Mouse (Mus musculus) embryonic facial prominence, embryonic 15.5 days (tissue): Measurements from ENCODE around the gene Rnase13. TPM values are rescaled to one million over a fixed set of nuclear protein-coding genes. Genes with fewer than 3 reads are reported as not detected.
A peak's percentile ranks its signal among the peaks of the same experiment; 100 is the strongest.
"Not testable (repeated sequence)": the region's sequence is repeated elsewhere in the genome, so short reads cannot be mapped to it uniquely, and the experiment has no call there.

Experiments
- ATAC-seq: fragments of 200-750 bp; cut with Nextera tagmentation; 2 replicates; pipeline ENCODE4 v1.8.0; 2017; ENCODE audit warnings: low read depth, moderate TSS enrichment; ENCODE audit not compliant: insufficient number of reproducible peaks, low FRiP score, low TSS enrichment
- H3K27ac ChIP-seq: fragments of 300-500 bp; sonication (generic); replicated peaks from 2 replicates; pipeline ENCODE4 v1.5.1; 2015; ENCODE audit warnings: mild to moderate bottlenecking, inconsistent platforms
- H3K27me3 ChIP-seq: fragments of 300-500 bp; sonication (generic); 2 replicates; pipeline ENCODE4 v1.6.1; 2015; ENCODE audit warnings: inconsistent platforms
- H3K36me3 ChIP-seq: fragments of 300-500 bp; sonication (generic); 2 replicates; pipeline ENCODE4 v1.6.1; 2015; ENCODE audit warnings: mild to moderate bottlenecking, inconsistent platforms
- H3K4me1 ChIP-seq: fragments of 300-500 bp; sonication (generic); 2 replicates; pipeline ENCODE4 v1.6.1; 2015; ENCODE audit warnings: inconsistent platforms
- H3K4me2 ChIP-seq: fragments of 300-500 bp; sonication (generic); replicated peaks from 2 replicates; pipeline ENCODE4 v1.6.1; 2015; ENCODE audit warnings: mild to moderate bottlenecking, inconsistent platforms
- H3K4me3 ChIP-seq: fragments of 300-500 bp; sonication (generic); replicated peaks from 2 replicates; pipeline ENCODE4 v1.5.1; 2015; ENCODE audit warnings: mild to moderate bottlenecking, inconsistent platforms
- H3K9ac ChIP-seq: fragments of 300-500 bp; sonication (generic); 2 replicates; pipeline ENCODE4 v1.6.1; 2015; ENCODE audit warnings: inconsistent platforms
- H3K9me3 ChIP-seq: fragments of 300-500 bp; sonication (generic); replicated peaks from 2 replicates; pipeline ENCODE4 v1.6.1; 2016; ENCODE audit warnings: inconsistent platforms
- WGBS: fragments of 180-500 bp; shearing (Covaris S2); methylation state at CpG from one replicate; pipeline ENCODE4 v1.1.7; 2015; 5-methylcytosine and 5-hydroxymethylcytosine counted together
- polyA plus RNA-seq: library from polyadenylated mRNA; unstranded; fragments of >200 nt; fragmentation: Nextera tagmentation; extraction: Ambion mirVana; gene quantifications from 2 replicates; pipeline ENCODE4 v1.2.1, GENCODE M21; 2015

Rnase13 gene
- polyA plus RNA-seq, 1 experiment from 2014 or later, result not detected

- no peak for ATAC-seq
- H3K9ac ChIP-seq, result no peak overlapping the region
- H3K36me3 ChIP-seq, result no peaks in the 10 kb centered on the region
- H3K27ac ChIP-seq, result no peak overlapping the region
- H3K4me3 ChIP-seq, result no peak overlapping the region
- H3K9me3 ChIP-seq, result no peaks in the 10 kb centered on the region
- 71% methylated on average over 8 of the region's 8 CpGs for WGBS
- 0 out of 2 replicates have a peak, but pooled peaks cover 3% of the 10 kb centered on the region for H3K4me1 ChIP-seq
- H3K4me2 ChIP-seq, result no peak overlapping the region
- H3K27me3 ChIP-seq, result no peaks in the 10 kb centered on the region
Observed at GRCm38 (mm10) chr14:51929309-51929943, 6.9 kb upstream of the Rnase13 start.

- H3K36me3 ChIP-seq, H3K27ac ChIP-seq, H3K4me3 ChIP-seq, H3K9me3 ChIP-seq, H3K9ac ChIP-seq, H3K4me2 ChIP-seq, ATAC-seq, H3K27me3 ChIP-seq: not testable (repeated sequence)
- WGBS, result 90% methylated on average over 11 of the region's 11 CpGs
- peaks cover 20% of the 10 kb centered on the region for H3K4me1 ChIP-seq
Observed at GRCm38 (mm10) chr14:51926930-51927329, 4.4 kb upstream of the Rnase13 start.

DNA sequence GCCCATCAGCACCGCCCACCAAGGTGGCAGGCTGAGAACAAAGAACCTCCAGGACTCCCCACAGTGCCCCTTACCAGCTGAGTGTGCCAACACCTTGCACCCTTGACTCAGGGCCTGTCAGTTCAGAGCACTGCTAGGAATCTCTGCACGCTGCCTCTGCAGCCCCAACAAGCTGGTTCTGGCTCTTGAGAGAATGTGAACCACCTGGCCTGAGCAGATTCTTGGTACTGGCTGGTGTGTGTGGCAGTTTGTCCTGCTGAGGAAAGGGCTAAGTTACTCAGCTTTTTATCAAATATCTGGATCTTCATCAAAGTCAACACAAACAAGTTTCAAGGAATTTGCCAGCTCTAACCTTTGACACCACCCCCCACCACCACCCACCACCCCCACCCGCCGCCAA, 919 bp upstream of the Rnase13 start:
- no peak for ATAC-seq
- 57% methylated on average over 4 of the region's 4 CpGs for WGBS
- no peak overlapping the region for H3K4me3 ChIP-seq

GRCm38 (mm10) chr14:51922910-51923309, 337 bp upstream of the Rnase13 start:
- H3K9me3 ChIP-seq, result no peaks in the 10 kb centered on the region
- WGBS, result 79% methylated on average over 2 of the region's 2 CpGs
- no peak overlapping the region; the same call in 1 of the 2 replicates for H3K27ac ChIP-seq
- no peak for ATAC-seq
- no peak overlapping the region for H3K4me2 ChIP-seq
- no peak overlapping the region for H3K9ac ChIP-seq
- H3K4me3 ChIP-seq, result no peak overlapping the region
- H3K36me3 ChIP-seq, result no peaks in the 10 kb centered on the region
- no peaks in the 10 kb centered on the region for H3K27me3 ChIP-seq
- peaks cover 24% of the 10 kb centered on the region for H3K4me1 ChIP-seq

More for the DNA sequence above, 919 bp upstream of the Rnase13 start:
- no peaks in the 10 kb centered on the region for H3K36me3 ChIP-seq
- peaks cover 24% of the 10 kb centered on the region for H3K4me1 ChIP-seq
- no peaks in the 10 kb centered on the region for H3K9me3 ChIP-seq
- no peak overlapping the region for H3K4me2 ChIP-seq
- H3K9ac ChIP-seq, result no peak overlapping the region
- H3K27me3 ChIP-seq, result no peaks in the 10 kb centered on the region
- H3K27ac ChIP-seq, result no peak overlapping the region

DNA sequence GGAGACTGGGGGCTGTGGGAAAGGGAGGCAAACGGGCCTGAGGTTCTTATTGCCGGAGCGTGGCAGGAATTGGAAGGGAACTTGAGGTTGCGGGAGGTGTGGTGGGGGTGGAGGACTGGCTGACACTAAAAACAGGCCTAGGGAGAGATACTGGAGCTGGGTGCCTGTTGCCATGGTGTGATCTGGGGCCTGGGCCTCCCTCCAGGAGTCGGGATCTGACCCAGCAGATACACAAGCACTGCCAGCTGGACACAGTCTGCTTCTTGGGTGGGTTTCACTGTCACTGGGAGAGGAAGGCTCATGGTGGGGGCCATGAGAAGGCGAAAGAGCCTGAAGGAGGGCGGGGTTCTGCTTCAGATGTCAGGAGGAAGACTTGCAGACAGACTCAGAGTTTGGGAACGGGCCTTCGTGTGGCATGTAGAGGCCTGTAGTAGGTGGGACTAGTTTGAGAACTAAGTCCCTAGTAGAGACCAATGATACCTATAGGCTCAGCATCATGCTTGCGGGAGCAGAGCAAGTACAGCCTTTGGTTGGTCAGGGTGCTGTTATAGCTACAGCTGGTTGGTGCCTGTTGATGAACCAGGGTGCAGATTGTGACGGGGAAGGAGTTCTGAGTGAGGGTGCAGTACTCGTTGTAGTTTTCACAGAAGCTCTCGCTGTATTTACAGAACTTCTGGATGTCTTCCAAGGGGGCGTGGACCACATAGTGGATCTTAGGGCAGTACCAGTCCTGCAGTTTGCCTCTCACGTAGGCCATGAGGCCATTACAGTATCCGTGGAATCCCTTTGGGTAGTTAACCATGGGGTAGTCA, 608 bp downstream of the Rnase13 start:
- no peaks in the 10 kb centered on the region for H3K36me3 ChIP-seq
- peaks cover 24% of the 10 kb centered on the region for H3K4me1 ChIP-seq
- 55% methylated on average over 16 of the region's 16 CpGs for WGBS
- peak; percentile 44; the same call in 1 of the 2 replicates for ATAC-seq
- H3K4me3 ChIP-seq, result no peak overlapping the region
- no peak overlapping the region for H3K4me2 ChIP-seq
- H3K9me3 ChIP-seq, result no peaks in the 10 kb centered on the region
- H3K27me3 ChIP-seq, result no peaks in the 10 kb centered on the region
- peak overlapping the region; percentile 18 for H3K27ac ChIP-seq
- no peak overlapping the region for H3K9ac ChIP-seq

DNA sequence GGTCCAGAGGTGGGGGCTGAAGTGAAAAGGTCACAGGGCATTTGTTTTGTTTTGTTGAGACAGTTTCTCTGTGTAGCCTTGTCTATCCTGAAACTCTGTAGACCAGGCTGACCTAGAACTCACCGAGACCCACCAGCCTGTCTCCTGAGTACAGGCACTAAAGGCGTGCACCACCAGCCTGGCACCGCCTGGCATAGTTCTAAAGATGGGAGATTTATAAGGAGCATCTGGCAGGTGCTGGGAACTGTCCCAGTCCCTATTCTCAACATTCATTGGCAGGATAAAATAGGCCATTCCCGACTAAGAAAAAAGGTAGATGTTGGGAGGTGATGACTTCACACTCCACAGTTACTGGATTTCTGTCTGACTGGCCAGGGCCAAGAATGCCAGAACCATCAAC, 3.6 kb downstream of the Rnase13 start:
- Histone ChIP-seq H3K4me3 (no peak overlapping the region), H3K9ac (no peak overlapping the region), H3K27ac (no peak overlapping the region), H3K36me3 (no peaks in the 10 kb centered on the region), H3K4me1 (peaks cover 35% of the 10 kb centered on the region), H3K9me3 (no peaks in the 10 kb centered on the region), H3K27me3 (no peaks in the 10 kb centered on the region), H3K4me2 (no peak overlapping the region)
- no peak for ATAC-seq
- WGBS, result 86% methylated on average over 4 of the region's 4 CpGs

DNA sequence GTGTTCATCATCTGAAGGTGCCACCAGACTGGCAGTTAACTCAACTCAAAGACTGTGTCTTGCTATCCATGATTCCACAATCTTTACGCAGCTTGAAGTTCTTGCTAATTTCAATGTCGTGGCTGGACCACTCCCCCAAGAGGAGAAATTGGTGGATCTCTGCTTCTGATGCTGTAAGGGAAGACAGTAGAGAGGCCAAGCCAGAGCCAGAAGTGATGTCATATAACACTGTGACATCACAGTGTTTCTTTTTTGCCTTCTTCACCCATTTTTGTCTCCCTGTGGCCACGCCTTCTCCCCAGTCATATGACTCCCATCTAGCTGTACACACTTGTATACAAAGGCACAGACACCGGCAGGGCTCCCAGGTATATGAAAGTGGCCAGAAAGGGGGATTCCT, 4.4 kb downstream of the Rnase13 start, which contains the start of gene Tppp2:
TSS of gene Tppp2 (plus strand) at position 301 of the 400 bp plus-strand sequence.
- WGBS, result 84% methylated on average over 4 of the region's 4 CpGs
- peaks cover 32% of the 10 kb centered on the region for H3K4me1 ChIP-seq
- no peak within 1 kb of the TSS for H3K27ac ChIP-seq
- no peaks in the 10 kb centered on the region for H3K36me3 ChIP-seq
- no peaks in the 10 kb centered on the region for H3K27me3 ChIP-seq
- H3K4me2 ChIP-seq, result no peak within 1 kb of the TSS
- H3K9ac ChIP-seq, result no peak within 1 kb of the TSS
- ATAC-seq, result no peak
- no peak within 1 kb of the TSS for H3K4me3 ChIP-seq
- H3K9me3 ChIP-seq, result no peaks in the 10 kb centered on the region

DNA sequence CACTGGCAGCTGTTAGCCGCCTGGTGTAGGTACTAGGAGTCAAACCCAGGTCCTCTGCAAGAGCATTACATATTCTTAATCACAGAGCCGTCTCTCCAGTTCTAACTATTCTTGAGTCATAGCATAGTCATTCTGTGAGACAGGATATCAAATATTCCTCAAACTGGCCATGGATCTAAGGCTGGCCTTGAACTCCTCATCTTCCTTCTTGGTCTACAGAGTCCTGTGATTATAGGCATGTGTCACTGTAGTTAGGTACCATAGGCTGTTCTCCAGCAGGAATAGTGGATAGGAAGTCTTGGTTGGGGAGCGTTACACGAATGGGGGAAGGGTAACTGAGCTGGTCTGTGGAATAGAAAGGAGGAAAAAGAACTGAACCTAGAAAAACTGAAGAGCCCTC, 6.0 kb downstream of the Rnase13 start:
- Histone ChIP-seq H3K36me3 (no peaks in the 10 kb centered on the region), H3K4me2 (no peak overlapping the region), H3K27ac (no peak overlapping the region), H3K4me3 (no peak overlapping the region), H3K9ac (no peak overlapping the region), H3K9me3 (no peaks in the 10 kb centered on the region), H3K27me3 (no peaks in the 10 kb centered on the region), H3K4me1 (peaks cover 23% of the 10 kb centered on the region)
- 88% methylated on average over 4 of the region's 4 CpGs for WGBS
- no peak for ATAC-seq

GRCm38 (mm10) chr14:51915030-51915429, 7.5 kb downstream of the Rnase13 start:
- 18% methylated on average over 3 of the region's 3 CpGs for WGBS
- no peaks in the 10 kb centered on the region for H3K9me3 ChIP-seq
- H3K4me2 ChIP-seq, result 0 out of 2 replicates have a peak overlapping the region, but pooled peaks have one; percentile 8
- peak overlapping the region; percentile 87 for H3K27ac ChIP-seq
- H3K4me1 ChIP-seq, result peaks cover 20% of the 10 kb centered on the region
- no peak overlapping the region for H3K9ac ChIP-seq
- H3K36me3 ChIP-seq, result peaks cover 4% of the 10 kb centered on the region; the same call in 1 of the 2 replicates
- H3K27me3 ChIP-seq, result no peaks in the 10 kb centered on the region
- ATAC-seq, result no peak
- no peak overlapping the region for H3K4me3 ChIP-seq

DNA sequence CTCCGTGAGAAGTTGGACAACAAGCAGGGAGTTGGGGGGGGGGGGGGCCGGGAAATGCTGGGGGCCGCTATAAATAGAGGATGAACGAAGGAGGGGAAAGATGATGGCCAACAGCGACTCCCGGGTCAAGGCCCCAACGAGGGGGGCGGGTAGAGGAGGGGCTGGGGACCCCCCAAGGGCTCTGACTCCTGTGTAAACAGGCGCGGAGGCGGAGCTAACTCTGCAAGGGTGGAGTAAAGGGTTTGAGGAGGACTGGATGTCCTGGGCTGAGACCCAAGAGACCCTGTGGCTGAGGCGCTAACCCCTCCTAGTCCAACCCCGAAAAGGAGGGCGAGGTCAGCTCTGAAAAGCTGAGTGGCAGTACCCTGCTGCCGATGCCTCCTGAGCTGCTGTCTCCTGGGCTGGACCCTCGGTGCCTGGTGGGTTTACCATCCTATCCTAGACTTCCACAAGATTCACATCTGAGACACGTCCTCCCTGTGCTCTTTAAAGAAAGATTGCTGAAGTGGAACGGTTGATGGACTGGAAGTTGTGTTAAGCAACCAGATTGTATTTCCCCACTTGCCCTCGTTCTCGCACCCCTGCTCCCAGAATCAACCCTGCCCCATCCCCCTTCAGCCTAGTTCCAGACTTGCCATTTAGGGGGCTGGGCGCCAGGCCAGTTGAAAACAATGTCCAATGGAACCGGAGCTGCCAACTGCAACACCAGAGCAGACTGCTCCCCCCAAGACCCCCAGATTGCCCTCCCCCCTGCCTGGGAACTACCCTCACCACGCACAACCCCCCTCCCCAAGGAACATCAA, 8.4 kb downstream of the Rnase13 start, which contains the start of gene Ndrg2:
TSS of gene Ndrg2 (minus strand) at position 199 of the 803 bp plus-strand sequence.
- no peaks in the 10 kb centered on the region for H3K27me3 ChIP-seq
- peak within 1 kb of the TSS; percentile 57 for H3K4me3 ChIP-seq
- peak; percentile 81 for ATAC-seq
- H3K27ac ChIP-seq, result peak within 1 kb of the TSS; percentile 87
- H3K4me2 ChIP-seq, result peak within 1 kb of the TSS; percentile 94
- no peaks in the 10 kb centered on the region for H3K9me3 ChIP-seq
- peak within 1 kb of the TSS; percentile 28 for H3K9ac ChIP-seq
- peaks cover 21% of the 10 kb centered on the region for H3K4me1 ChIP-seq
- WGBS, result 3% methylated on average over 23 of the region's 23 CpGs
- H3K36me3 ChIP-seq, result peaks cover 9% of the 10 kb centered on the region; the same call in 1 of the 2 replicates
